Mouse (Mus musculus): Measurements from ENCODE around the gene Cnst. TPM values are rescaled to one million over a fixed set of nuclear protein-coding genes. Genes with fewer than 3 reads are reported as not detected.
"Not testable (repeated sequence)": the region's sequence is repeated elsewhere in the genome, so short reads cannot be mapped to it uniquely, and the experiment has no call there.

Gene Cnst
- polyA plus RNA-seq, 1 experiment from 2014 or later, result 23.0 TPM

- no peaks in the 10 kb centered on the region for H3K27me3 ChIP-seq
- no peaks in the 10 kb centered on the region for H3K36me3 ChIP-seq (ENCODE audit: poor library complexity, severe bottlenecking)
- no peak for ATAC-seq
- no peak overlapping the region for H3K4me3 ChIP-seq
- H3K9me3 ChIP-seq (replicated peaks), result no peaks in the 10 kb centered on the region
- no peak overlapping the region for H3K27ac ChIP-seq
- no peak overlapping the region for H3K9ac ChIP-seq
- H3K4me2 ChIP-seq, result no peak overlapping the region
- H3K4me1 ChIP-seq, result 0 out of 2 replicates have a peak, but pooled peaks cover 5% of the 10 kb centered on the region
- WGBS, result 33% methylated on average over 1 of the region's 1 CpGs
Measured at GRCm38 (mm10) chr1:179633414-179633752, 87.2 kb downstream of the Cnst start.

- H3K4me1 ChIP-seq, result 0 out of 2 replicates have a peak, but pooled peaks cover 5% of the 10 kb centered on the region
- H3K4me2 ChIP-seq, result no peak overlapping the region
- H3K4me3 ChIP-seq, result no peak overlapping the region
- no peaks in the 10 kb centered on the region for H3K36me3 ChIP-seq (ENCODE audit: poor library complexity, severe bottlenecking)
- ATAC-seq, result no peak
- WGBS, result 90% methylated on average over 3 of the region's 3 CpGs
- H3K27me3 ChIP-seq, result no peaks in the 10 kb centered on the region
- no peaks in the 10 kb centered on the region for H3K9me3 ChIP-seq (replicated peaks)
- no peak overlapping the region for H3K27ac ChIP-seq
- H3K9ac ChIP-seq, result no peak overlapping the region
Measured at GRCm38 (mm10) chr1:179634159-179634558, 88.0 kb downstream of the Cnst start.

GRCm38 (mm10) chr1:179642726-179643125 lies 96.6 kb downstream of the Cnst start:
- Histone ChIP-seq H3K4me2 (no peak overlapping the region), H3K4me3 (no peak overlapping the region), H3K36me3 (ENCODE audit: poor library complexity, severe bottlenecking) (no peaks in the 10 kb centered on the region), H3K9me3 (replicated peaks) (no peaks in the 10 kb centered on the region), H3K4me1 (0 out of 2 replicates have a peak, but pooled peaks cover 3% of the 10 kb centered on the region), H3K27ac (no peak overlapping the region), H3K9ac (no peak overlapping the region), H3K27me3 (no peaks in the 10 kb centered on the region)
- no peak for ATAC-seq
- WGBS, result 86% methylated on average over 4 of the region's 4 CpGs

GRCm38 (mm10) chr1:179644151-179644550 lies 98.0 kb downstream of the Cnst start:
- H3K4me2 ChIP-seq, result no peak overlapping the region
- H3K9ac ChIP-seq, result no peak overlapping the region
- no peak overlapping the region for H3K27ac ChIP-seq
- no peaks in the 10 kb centered on the region for H3K9me3 ChIP-seq (replicated peaks)
- H3K27me3 ChIP-seq, result no peaks in the 10 kb centered on the region
- no peaks in the 10 kb centered on the region for H3K36me3 ChIP-seq (ENCODE audit: poor library complexity, severe bottlenecking)
- ATAC-seq, result no peak
- H3K4me3 ChIP-seq, result no peak overlapping the region
- 0 out of 2 replicates have a peak, but pooled peaks cover 3% of the 10 kb centered on the region for H3K4me1 ChIP-seq
- WGBS, result 75% methylated on average over 3 of the region's 3 CpGs

- peak; percentile 84 for ATAC-seq
- no peaks in the 10 kb centered on the region for H3K36me3 ChIP-seq (ENCODE audit: poor library complexity, severe bottlenecking)
- no peaks in the 10 kb centered on the region for H3K9me3 ChIP-seq (replicated peaks)
- H3K4me1 ChIP-seq, result 0 out of 2 replicates have a peak, but pooled peaks cover 3% of the 10 kb centered on the region
- H3K9ac ChIP-seq, result no peak overlapping the region
- no peak overlapping the region for H3K4me3 ChIP-seq
- H3K27me3 ChIP-seq, result no peaks in the 10 kb centered on the region
- H3K4me2 ChIP-seq, result peak overlapping the region; percentile 47
- H3K27ac ChIP-seq, result no peak overlapping the region
- whole genome bisulfite sequencing, result 64% methylated on average over 13 of the region's 13 CpGs
Measured at GRCm38 (mm10) chr1:179645101-179645979, 99.2 kb downstream of the Cnst start.

- Histone ChIP-seq H3K27ac (no peak overlapping the region), H3K4me3 (no peak overlapping the region), H3K9ac (no peak overlapping the region), H3K27me3 (no peaks in the 10 kb centered on the region), H3K9me3 (replicated peaks) (no peaks in the 10 kb centered on the region), H3K4me2 (peak overlapping the region; percentile 47), H3K36me3 (ENCODE audit: poor library complexity, severe bottlenecking) (no peaks in the 10 kb centered on the region), H3K4me1 (0 out of 2 replicates have a peak, but pooled peaks cover 3% of the 10 kb centered on the region)
- 31% methylated on average over 4 of the region's 4 CpGs for WGBS
- ATAC-seq, result no peak
Measured at GRCm38 (mm10) chr1:179645980-179646268, 99.8 kb downstream of the Cnst start.

GRCm38 (mm10) chr1:179648678-179649077 lies 102.5 kb downstream of the Cnst start:
- not testable (repeated sequence) for H3K9ac ChIP-seq; H3K4me3 ChIP-seq; H3K27me3 ChIP-seq; H3K4me2 ChIP-seq; H3K36me3 ChIP-seq (ENCODE audit: poor library complexity, severe bottlenecking); H3K4me1 ChIP-seq; H3K27ac ChIP-seq; ATAC-seq; H3K9me3 ChIP-seq (replicated peaks)
- 74% methylated on average over 5 of the region's 5 CpGs for whole genome bisulfite sequencing

- no peak overlapping the region for H3K4me3 ChIP-seq
- H3K27me3 ChIP-seq, result no peaks in the 10 kb centered on the region
- WGBS, result 81% methylated on average over 3 of the region's 3 CpGs
- H3K9ac ChIP-seq, result no peak overlapping the region
- ATAC-seq, result no peak
- no peaks in the 10 kb centered on the region for H3K36me3 ChIP-seq (ENCODE audit: poor library complexity, severe bottlenecking)
- H3K27ac ChIP-seq, result no peak overlapping the region
- H3K9me3 ChIP-seq (replicated peaks), result no peaks in the 10 kb centered on the region
- 0 out of 2 replicates have a peak, but pooled peaks cover under 1% of the 10 kb centered on the region for H3K4me1 ChIP-seq
- H3K4me2 ChIP-seq, result no peak overlapping the region
Measured at GRCm38 (mm10) chr1:179649324-179649723, 103.2 kb downstream of the Cnst start.

GRCm38 (mm10) chr1:179650284-179650683 lies 104.1 kb downstream of the Cnst start:
- Histone ChIP-seq H3K9ac (no peak overlapping the region), H3K4me2 (no peak overlapping the region), H3K4me3 (no peak overlapping the region), H3K27ac (no peak overlapping the region), H3K4me1 (no peaks in the 10 kb centered on the region), H3K36me3 (ENCODE audit: poor library complexity, severe bottlenecking) (no peaks in the 10 kb centered on the region), H3K27me3 (no peaks in the 10 kb centered on the region), H3K9me3 (replicated peaks) (no peaks in the 10 kb centered on the region)
- ATAC-seq, result no peak
- WGBS, result 85% methylated on average over 4 of the region's 4 CpGs

GRCm38 (mm10) chr1:179651224-179651623 lies 105.1 kb downstream of the Cnst start:
- H3K9me3 ChIP-seq (replicated peaks), result no peaks in the 10 kb centered on the region
- no peaks in the 10 kb centered on the region for H3K36me3 ChIP-seq (ENCODE audit: poor library complexity, severe bottlenecking)
- H3K4me1 ChIP-seq, result no peaks in the 10 kb centered on the region
- no peaks in the 10 kb centered on the region for H3K27me3 ChIP-seq
- WGBS, result 85% methylated on average over 5 of the region's 5 CpGs
- no peak overlapping the region for H3K4me2 ChIP-seq
- H3K27ac ChIP-seq, result no peak overlapping the region
- no peak overlapping the region for H3K4me3 ChIP-seq
- H3K9ac ChIP-seq, result no peak overlapping the region
- no peak for ATAC-seq

GRCm38 (mm10) chr1:179663065-179663464 lies 116.9 kb downstream of the Cnst start:
- no peak for ATAC-seq
- Histone ChIP-seq H3K9ac (no peak overlapping the region), H3K36me3 (ENCODE audit: poor library complexity, severe bottlenecking) (no peaks in the 10 kb centered on the region), H3K4me3 (no peak overlapping the region), H3K27ac (no peak overlapping the region), H3K4me2 (no peak overlapping the region), H3K27me3 (no peaks in the 10 kb centered on the region), H3K4me1 (no peaks in the 10 kb centered on the region), H3K9me3 (replicated peaks) (no peaks in the 10 kb centered on the region)
- 87% methylated on average over 5 of the region's 5 CpGs for WGBS

- Histone ChIP-seq H3K27ac (no peak overlapping the region), H3K4me1 (peaks cover 8% of the 10 kb centered on the region), H3K4me2 (no peak overlapping the region), H3K4me3 (no peak overlapping the region), H3K9me3 (replicated peaks) (no peaks in the 10 kb centered on the region), H3K9ac (no peak overlapping the region), H3K36me3 (ENCODE audit: poor library complexity, severe bottlenecking) (no peaks in the 10 kb centered on the region), H3K27me3 (no peaks in the 10 kb centered on the region)
- ATAC-seq, result no peak
- 53% methylated on average over 4 of the region's 4 CpGs for WGBS
Measured at GRCm38 (mm10) chr1:179664309-179664930, 118.2 kb downstream of the Cnst start.

Measured in forebrain, embryonic 13.5 days (tissue).